Mouse (Mus musculus): ENCODE data around the gene Spata20. TPM values are rescaled to one million over a fixed set of nuclear protein-coding genes. Genes with fewer than 3 reads are reported as not detected.

Gene Spata20
- total RNA-seq, 1 experiment: 0.71 TPM

DNA sequence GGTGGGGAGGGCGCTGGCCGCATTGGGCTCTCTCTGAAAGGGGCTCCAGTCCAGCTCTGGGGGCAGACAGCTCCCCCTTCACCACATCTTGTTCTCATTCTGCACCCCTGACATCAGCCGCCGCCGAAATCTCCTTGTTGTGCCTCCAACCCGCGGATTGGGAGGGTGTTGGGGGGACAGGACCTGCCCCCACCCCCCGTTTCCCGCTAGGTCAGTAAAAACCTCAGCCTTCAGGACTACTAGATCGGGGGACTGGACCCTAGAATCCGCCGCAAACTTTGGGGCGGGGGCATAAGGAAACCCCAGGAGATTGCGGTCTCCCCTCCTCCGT is 13.4 kb downstream of the Spata20 start:
- peak overlapping the region; percentile 64 to 88; a peak in 3 of 4 replicates for H3K4me3 ChIP-seq (ENCODE audit: insufficient read depth in 1 of 2, low read depth in 1 of 2, low read length in 2 of 2, poor library complexity in 1 of 2, severe bottlenecking in 1 of 2)
- DNase-seq (ENCODE audit: low read depth, low spot score): no peak
- H3K9me3 ChIP-seq (ENCODE audit: control insufficient read depth, insufficient read depth, low read depth, low read length): no peaks in the 10 kb centered on the region
- H3K27ac ChIP-seq (ENCODE audit: insufficient read depth, low read depth, low read length, poor library complexity, severe bottlenecking): no peak overlapping the region
- H3K9ac ChIP-seq (ENCODE audit: insufficient read depth, low read depth, low read length, poor library complexity, severe bottlenecking): no peak overlapping the region
- in situ Hi-C loops (cut with MboI; ENCODE audit: low sequenced_read_pairs in 2 of 2, unreplicated experiment in 2 of 2): no loop called here
- peaks cover 0 to 17% of the 10 kb centered on the region in 2 experiments; a peak in 3 of 4 replicates for H3K4me1 ChIP-seq (ENCODE audit: control insufficient read depth in 2 of 2, insufficient read depth in 2 of 2, low read length in 2 of 2, poor library complexity in 1 of 2)
- TF ChIP-seq MAFK (IDR thresholded peaks at IDR 0.05; ENCODE audit: insufficient read depth, low read depth, low read length) (no peak), HCFC1 (IDR thresholded peaks at IDR 0.05; ENCODE audit: borderline replicate concordance, insufficient read depth, low read length) (no peak), CHD2 (IDR thresholded peaks at IDR 0.05; ENCODE audit: low read depth, low read length) (no peak), ZNF384 (IDR thresholded peaks at IDR 0.05; ENCODE audit: low read depth, low read length) (no peak), ZC3H11A (IDR thresholded peaks at IDR 0.05; ENCODE audit: borderline replicate concordance, low read depth, low read length) (no peak)
- H3K36me3 ChIP-seq (ENCODE audit: control insufficient read depth, insufficient read depth, low read length, poor library complexity, severe bottlenecking): no peaks in the 10 kb centered on the region

DNA sequence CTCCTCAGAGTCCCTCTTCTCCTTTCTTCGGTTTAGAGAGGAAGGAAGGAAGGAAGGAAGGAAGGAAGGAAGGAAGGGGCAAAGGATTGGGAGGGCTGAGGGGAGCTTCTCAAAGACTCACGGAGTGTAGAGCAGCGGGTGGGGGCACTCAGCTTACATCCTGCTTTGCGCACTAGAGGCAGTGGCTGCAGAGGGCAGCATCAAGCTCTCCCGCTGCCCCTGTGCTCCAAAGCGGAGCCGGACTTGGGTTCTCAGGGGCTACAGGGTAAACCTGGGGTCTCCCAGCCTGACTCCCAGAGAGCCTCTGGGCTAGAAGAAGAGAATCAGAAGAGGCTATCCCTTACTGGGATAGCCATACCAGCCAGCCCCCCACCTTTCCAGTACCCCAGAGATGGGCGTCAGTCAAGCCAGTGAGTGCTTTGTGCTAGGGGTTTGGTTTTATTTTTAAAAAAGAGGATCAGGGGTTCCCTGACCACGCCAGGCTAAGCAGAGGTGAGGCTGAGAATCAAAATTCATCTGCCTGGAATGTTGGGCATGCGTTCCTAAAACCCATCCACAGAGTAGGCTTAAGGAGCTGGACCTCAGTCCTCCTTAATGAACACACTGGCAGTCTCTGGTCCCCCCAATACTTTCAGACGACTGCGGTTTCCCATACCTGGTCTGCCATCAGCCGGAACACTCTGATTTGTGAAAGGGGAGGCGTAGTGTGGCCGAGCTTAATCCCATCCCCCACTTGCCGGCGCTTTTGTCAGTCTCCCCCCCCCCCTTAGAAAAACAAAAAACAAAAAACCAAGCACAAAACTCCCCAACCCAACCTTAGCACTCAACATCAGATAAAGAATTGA is 14.0 kb downstream of the Spata20 start:
- TF ChIP-seq HCFC1 (IDR thresholded peaks at IDR 0.05; ENCODE audit: borderline replicate concordance, insufficient read depth, low read length): no peak
- no peak for TF ChIP-seq ZC3H11A (IDR thresholded peaks at IDR 0.05; ENCODE audit: borderline replicate concordance, low read depth, low read length)
- TF ChIP-seq ZNF384 (IDR thresholded peaks at IDR 0.05; ENCODE audit: low read depth, low read length): no peak
- no peak for TF ChIP-seq CHD2 (IDR thresholded peaks at IDR 0.05; ENCODE audit: low read depth, low read length)
- no peak for TF ChIP-seq MAFK (IDR thresholded peaks at IDR 0.05; ENCODE audit: insufficient read depth, low read depth, low read length)
- H3K4me1 ChIP-seq (ENCODE audit: control insufficient read depth in 2 of 2, insufficient read depth in 2 of 2, low read length in 2 of 2, poor library complexity in 1 of 2): peaks cover 0 to 17% of the 10 kb centered on the region in 2 experiments; a peak in 3 of 4 replicates
- H3K9ac ChIP-seq (ENCODE audit: insufficient read depth, low read depth, low read length, poor library complexity, severe bottlenecking): no peak overlapping the region

DNA sequence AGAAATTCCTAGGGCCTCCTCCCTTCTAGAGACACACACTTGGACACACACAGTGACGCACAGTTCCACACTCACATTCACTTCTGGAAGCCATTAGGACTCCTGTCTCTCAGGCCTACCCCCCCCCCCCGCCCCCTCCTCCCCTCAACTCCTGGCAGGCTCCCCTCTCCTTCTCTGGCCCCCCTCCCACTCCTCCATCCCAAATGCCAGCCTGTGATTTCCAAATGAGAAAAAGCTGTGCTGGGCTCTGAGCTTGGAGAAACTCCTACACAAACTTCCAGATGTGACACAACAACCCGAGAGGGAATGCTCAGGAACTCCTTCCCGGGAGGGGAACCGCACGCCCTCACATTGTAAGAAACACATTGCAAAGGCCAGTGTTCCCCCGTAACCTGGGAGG is 15.6 kb downstream of the Spata20 start:
- H3K36me3 ChIP-seq (ENCODE audit: control insufficient read depth, insufficient read depth, low read length, poor library complexity, severe bottlenecking): no peaks in the 10 kb centered on the region
- H3K4me1 ChIP-seq (ENCODE audit: control insufficient read depth in 2 of 2, insufficient read depth in 2 of 2, low read length in 2 of 2, poor library complexity in 1 of 2): peaks cover 0 to 15% of the 10 kb centered on the region in 2 experiments; a peak in 3 of 4 replicates
- in situ Hi-C loops (cut with MboI; ENCODE audit: low sequenced_read_pairs in 2 of 2, unreplicated experiment in 2 of 2): no loop called here
- H3K9ac ChIP-seq (ENCODE audit: insufficient read depth, low read depth, low read length, poor library complexity, severe bottlenecking): no peak overlapping the region
- TF ChIP-seq ZC3H11A (IDR thresholded peaks at IDR 0.05; ENCODE audit: borderline replicate concordance, low read depth, low read length) (no peak), HCFC1 (IDR thresholded peaks at IDR 0.05; ENCODE audit: borderline replicate concordance, insufficient read depth, low read length) (no peak), ZNF384 (IDR thresholded peaks at IDR 0.05; ENCODE audit: low read depth, low read length) (no peak), CHD2 (IDR thresholded peaks at IDR 0.05; ENCODE audit: low read depth, low read length) (no peak), MAFK (IDR thresholded peaks at IDR 0.05; ENCODE audit: insufficient read depth, low read depth, low read length) (no peak)
- H3K27ac ChIP-seq (ENCODE audit: insufficient read depth, low read depth, low read length, poor library complexity, severe bottlenecking): no peak overlapping the region
- DNase-seq (ENCODE audit: low read depth, low spot score): no peak
- no peak overlapping the region for H3K4me3 ChIP-seq (ENCODE audit: insufficient read depth in 1 of 2, low read depth in 1 of 2, low read length in 2 of 2, poor library complexity in 1 of 2, severe bottlenecking in 1 of 2)
- H3K9me3 ChIP-seq (ENCODE audit: control insufficient read depth, insufficient read depth, low read depth, low read length): no peaks in the 10 kb centered on the region

More for the DNA sequence above, 14.0 kb downstream of the Spata20 start:
- Histone ChIP-seq H3K9me3 (ENCODE audit: control insufficient read depth, insufficient read depth, low read depth, low read length) (no peaks in the 10 kb centered on the region), H3K36me3 (ENCODE audit: control insufficient read depth, insufficient read depth, low read length, poor library complexity, severe bottlenecking) (no peaks in the 10 kb centered on the region), H3K27ac (ENCODE audit: insufficient read depth, low read depth, low read length, poor library complexity, severe bottlenecking) (no peak overlapping the region), H3K4me3 (ENCODE audit: insufficient read depth in 1 of 2, low read depth in 1 of 2, low read length in 2 of 2, poor library complexity in 1 of 2, severe bottlenecking in 1 of 2) (0 out of 4 replicates have a peak overlapping the region, but pooled peaks of 1 of the 2 experiments have one; percentile 88)
- in situ Hi-C loops (cut with MboI; ENCODE audit: low sequenced_read_pairs in 2 of 2, unreplicated experiment in 2 of 2): no loop called here
- DNase-seq (ENCODE audit: low read depth, low spot score): no peak

DNA sequence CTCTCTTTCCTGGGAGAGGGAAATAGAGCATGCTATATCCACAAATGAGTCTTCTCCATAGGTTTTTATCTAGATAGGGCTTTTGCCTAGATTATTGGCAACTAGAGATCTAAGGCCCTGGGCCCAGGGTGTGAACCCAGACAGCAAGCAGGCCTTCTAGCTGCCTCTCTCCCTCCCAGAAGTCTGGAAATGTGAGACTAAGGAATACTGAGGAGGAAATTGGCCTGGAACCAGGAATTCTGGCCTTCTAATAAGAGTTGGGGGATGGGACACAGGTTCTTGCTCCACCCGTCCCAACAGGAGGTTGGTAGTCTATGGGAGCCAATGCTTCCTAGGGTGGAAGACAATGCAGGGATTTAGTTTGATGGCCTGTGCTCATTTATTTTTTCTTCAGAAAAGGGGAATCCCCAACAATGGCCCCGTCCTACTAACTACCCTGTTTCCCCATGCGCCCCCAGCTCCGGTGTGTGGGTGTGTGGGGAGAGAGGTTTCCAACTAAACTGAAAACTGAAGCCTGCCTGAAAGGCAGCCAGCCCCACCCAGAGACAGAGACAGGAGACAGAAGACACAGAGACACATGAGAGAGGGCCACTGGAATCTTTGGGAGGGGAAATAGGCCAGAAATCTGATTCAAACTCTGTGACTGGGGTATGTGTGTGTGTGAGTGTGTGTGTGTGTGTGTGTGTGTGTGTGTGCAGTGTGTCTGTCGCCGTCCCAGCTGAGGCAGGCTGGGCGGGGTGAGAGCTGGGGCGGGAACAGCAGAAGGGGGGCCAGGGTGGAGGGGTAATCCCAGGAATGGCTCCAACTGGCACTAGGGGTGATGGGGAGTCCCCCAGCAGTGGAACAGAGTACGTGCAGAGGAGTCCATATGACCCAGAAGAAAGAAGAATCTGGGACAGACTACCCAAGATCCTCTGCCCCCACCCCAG is 16.6 kb downstream of the Spata20 start:
- no peak overlapping the region; the same call in 1 of the 2 replicates for H3K27ac ChIP-seq (ENCODE audit: insufficient read depth, low read depth, low read length, poor library complexity, severe bottlenecking)
- no peaks in the 10 kb centered on the region for H3K36me3 ChIP-seq (ENCODE audit: control insufficient read depth, insufficient read depth, low read length, poor library complexity, severe bottlenecking)
- TF ChIP-seq ZC3H11A (IDR thresholded peaks at IDR 0.05; ENCODE audit: borderline replicate concordance, low read depth, low read length) (no peak), MAFK (IDR thresholded peaks at IDR 0.05; ENCODE audit: insufficient read depth, low read depth, low read length) (no peak), ZNF384 (IDR thresholded peaks at IDR 0.05; ENCODE audit: low read depth, low read length) (no peak), HCFC1 (IDR thresholded peaks at IDR 0.05; ENCODE audit: borderline replicate concordance, insufficient read depth, low read length) (no peak), CHD2 (IDR thresholded peaks at IDR 0.05; ENCODE audit: low read depth, low read length) (no peak)
- no peak overlapping the region for H3K9ac ChIP-seq (ENCODE audit: insufficient read depth, low read depth, low read length, poor library complexity, severe bottlenecking)
- in situ Hi-C loops (cut with MboI; ENCODE audit: low sequenced_read_pairs in 2 of 2, unreplicated experiment in 2 of 2): no loop called here
- H3K9me3 ChIP-seq (ENCODE audit: control insufficient read depth, insufficient read depth, low read depth, low read length): no peaks in the 10 kb centered on the region
- H3K4me3 ChIP-seq (ENCODE audit: insufficient read depth in 1 of 2, low read depth in 1 of 2, low read length in 2 of 2, poor library complexity in 1 of 2, severe bottlenecking in 1 of 2): no peak overlapping the region
- peaks cover 0 to 15% of the 10 kb centered on the region in 2 experiments; a peak in 2 of 4 replicates for H3K4me1 ChIP-seq (ENCODE audit: control insufficient read depth in 2 of 2, insufficient read depth in 2 of 2, low read length in 2 of 2, poor library complexity in 1 of 2)
- no peak for DNase-seq (ENCODE audit: low read depth, low spot score)
